Mouse (Mus musculus): ENCODE data around the gene Arcn1. TPM values are rescaled to one million over a fixed set of nuclear protein-coding genes. Genes with fewer than 3 reads are reported as not detected.

Arcn1 gene
- polyA plus RNA-seq, 1 experiment from 2014 or later: 126 TPM

- Histone ChIP-seq H3K27me3 (ENCODE audit: control insufficient read depth, insufficient read depth, low read length) (no peaks in the 10 kb centered on the region), H3K36me3 (ENCODE audit: control insufficient read depth, insufficient read depth, low read length) (no peaks in the 10 kb centered on the region), H3K9ac (ENCODE audit: low read length) (peak overlapping the region; percentile 71), H3K9me3 (ENCODE audit: control insufficient read depth, low read length) (no peaks in the 10 kb centered on the region), H3K27ac (replicated peaks in 1 of 2; ENCODE audit: control insufficient read depth in 1 of 2, insufficient read depth in 1 of 2, low read depth in 2 of 2, low read length in 2 of 2) (peak overlapping the region; percentile 74 to 77), H3K4me3 (ENCODE audit: control insufficient read depth in 1 of 2, insufficient read depth in 1 of 2, low read depth in 1 of 2, low read length in 2 of 2) (peak overlapping the region; percentile 68 to 82), H3K4me1 (ENCODE audit: control insufficient read depth in 2 of 2, insufficient read depth in 2 of 2, low read length in 2 of 2) (peaks cover 16 to 26% of the 10 kb centered on the region in 2 experiments), H3K4me2 (ENCODE audit: low read length) (peak overlapping the region; percentile 98)
- peak; percentile 40 for ATAC-seq (ENCODE audit: insufficient number of reproducible peaks, insufficient read depth, low FRiP score, low read depth)
- 2% methylated on average over 76 of the region's 79 CpGs for WGBS
Observed at GRCm38 (mm10) chr9:44733671-44734523, 33.7 kb downstream of the Arcn1 start.

- Histone ChIP-seq H3K4me2 (ENCODE audit: low read length) (peak overlapping the region; percentile 98), H3K4me3 (ENCODE audit: control insufficient read depth in 1 of 2, insufficient read depth in 1 of 2, low read depth in 1 of 2, low read length in 2 of 2) (peak overlapping the region; percentile 68 to 82), H3K36me3 (ENCODE audit: control insufficient read depth, insufficient read depth, low read length) (no peaks in the 10 kb centered on the region), H3K9ac (ENCODE audit: low read length) (peak overlapping the region; percentile 71), H3K27ac (replicated peaks in 1 of 2; ENCODE audit: control insufficient read depth in 1 of 2, insufficient read depth in 1 of 2, low read depth in 2 of 2, low read length in 2 of 2) (peak overlapping the region; percentile 35 to 77), H3K4me1 (ENCODE audit: control insufficient read depth in 2 of 2, insufficient read depth in 2 of 2, low read length in 2 of 2) (peaks cover 18 to 26% of the 10 kb centered on the region in 2 experiments), H3K27me3 (ENCODE audit: control insufficient read depth, insufficient read depth, low read length) (no peaks in the 10 kb centered on the region), H3K9me3 (ENCODE audit: control insufficient read depth, low read length) (no peaks in the 10 kb centered on the region)
- 55% methylated on average over 12 of the region's 12 CpGs for whole genome bisulfite sequencing
- no peak for ATAC-seq (ENCODE audit: insufficient number of reproducible peaks, insufficient read depth, low FRiP score, low read depth)
Observed at GRCm38 (mm10) chr9:44732921-44733530, 34.6 kb downstream of the Arcn1 start.

- WGBS: 49% methylated on average over 5 of the region's 5 CpGs
- Histone ChIP-seq H3K9ac (ENCODE audit: low read length) (no peak overlapping the region), H3K4me3 (ENCODE audit: control insufficient read depth in 1 of 2, insufficient read depth in 1 of 2, low read depth in 1 of 2, low read length in 2 of 2) (no peak overlapping the region), H3K27ac (replicated peaks in 1 of 2; ENCODE audit: control insufficient read depth in 1 of 2, insufficient read depth in 1 of 2, low read depth in 2 of 2, low read length in 2 of 2) (no peak overlapping the region), H3K4me1 (ENCODE audit: control insufficient read depth in 2 of 2, insufficient read depth in 2 of 2, low read length in 2 of 2) (peaks cover 16 to 23% of the 10 kb centered on the region in 2 experiments), H3K4me2 (ENCODE audit: low read length) (0 out of 2 replicates have a peak overlapping the region, but pooled peaks have one; percentile 98), H3K36me3 (ENCODE audit: control insufficient read depth, insufficient read depth, low read length) (0 out of 2 replicates have a peak, but pooled peaks cover under 1% of the 10 kb centered on the region), H3K27me3 (ENCODE audit: control insufficient read depth, insufficient read depth, low read length) (no peaks in the 10 kb centered on the region), H3K9me3 (ENCODE audit: control insufficient read depth, low read length) (no peaks in the 10 kb centered on the region)
- no peak for ATAC-seq (ENCODE audit: insufficient number of reproducible peaks, insufficient read depth, low FRiP score, low read depth)
Observed at GRCm38 (mm10) chr9:44732130-44732549, 35.5 kb downstream of the Arcn1 start.

- Histone ChIP-seq H3K4me3 (ENCODE audit: control insufficient read depth in 1 of 2, insufficient read depth in 1 of 2, low read depth in 1 of 2, low read length in 2 of 2) (no peak overlapping the region), H3K4me2 (ENCODE audit: low read length) (no peak overlapping the region), H3K4me1 (ENCODE audit: control insufficient read depth in 2 of 2, insufficient read depth in 2 of 2, low read length in 2 of 2) (peaks cover 35 to 42% of the 10 kb centered on the region in 2 experiments), H3K27me3 (ENCODE audit: control insufficient read depth, insufficient read depth, low read length) (no peaks in the 10 kb centered on the region), H3K27ac (replicated peaks in 1 of 2; ENCODE audit: control insufficient read depth in 1 of 2, insufficient read depth in 1 of 2, low read depth in 2 of 2, low read length in 2 of 2) (no peak overlapping the region), H3K36me3 (ENCODE audit: control insufficient read depth, insufficient read depth, low read length) (peaks cover 22% of the 10 kb centered on the region; the same call in 1 of the 2 replicates), H3K9ac (ENCODE audit: low read length) (0 out of 2 replicates have a peak overlapping the region, but pooled peaks have one; percentile 14), H3K9me3 (ENCODE audit: control insufficient read depth, low read length) (no peaks in the 10 kb centered on the region)
- WGBS: 78% methylated on average over 5 of the region's 5 CpGs
- no peak for ATAC-seq (ENCODE audit: insufficient number of reproducible peaks, insufficient read depth, low FRiP score, low read depth)
Observed at GRCm38 (mm10) chr9:44727441-44727840, 40.2 kb downstream of the Arcn1 start.

GRCm38 (mm10) chr9:44726431-44727146 is 41.1 kb downstream of the Arcn1 start:
- Histone ChIP-seq H3K4me1 (ENCODE audit: control insufficient read depth in 2 of 2, insufficient read depth in 2 of 2, low read length in 2 of 2) (peaks cover 38 to 47% of the 10 kb centered on the region in 2 experiments), H3K9ac (ENCODE audit: low read length) (0 out of 2 replicates have a peak overlapping the region, but pooled peaks have one; percentile 14), H3K4me3 (ENCODE audit: control insufficient read depth in 1 of 2, insufficient read depth in 1 of 2, low read depth in 1 of 2, low read length in 2 of 2) (no peak overlapping the region), H3K9me3 (ENCODE audit: control insufficient read depth, low read length) (no peaks in the 10 kb centered on the region), H3K36me3 (ENCODE audit: control insufficient read depth, insufficient read depth, low read length) (peaks cover 22% of the 10 kb centered on the region; the same call in 1 of the 2 replicates), H3K4me2 (ENCODE audit: low read length) (no peak overlapping the region), H3K27me3 (ENCODE audit: control insufficient read depth, insufficient read depth, low read length) (no peaks in the 10 kb centered on the region), H3K27ac (replicated peaks in 1 of 2; ENCODE audit: control insufficient read depth in 1 of 2, insufficient read depth in 1 of 2, low read depth in 2 of 2, low read length in 2 of 2) (peak overlapping the region in 1 of 2 experiments; percentile 12; a peak in 1 of 4 replicates)
- ATAC-seq (ENCODE audit: insufficient number of reproducible peaks, insufficient read depth, low FRiP score, low read depth): no peak
- 39% methylated on average over 10 of the region's 10 CpGs for WGBS

- no peaks in the 10 kb centered on the region for H3K27me3 ChIP-seq (ENCODE audit: control insufficient read depth, insufficient read depth, low read length)
- H3K36me3 ChIP-seq (ENCODE audit: control insufficient read depth, insufficient read depth, low read length): peaks cover 22% of the 10 kb centered on the region; the same call in 1 of the 2 replicates
- no peaks in the 10 kb centered on the region for H3K9me3 ChIP-seq (ENCODE audit: control insufficient read depth, low read length)
- H3K4me3 ChIP-seq (ENCODE audit: control insufficient read depth in 1 of 2, insufficient read depth in 1 of 2, low read depth in 1 of 2, low read length in 2 of 2): no peak overlapping the region
- H3K27ac ChIP-seq (replicated peaks in 1 of 2; ENCODE audit: control insufficient read depth in 1 of 2, insufficient read depth in 1 of 2, low read depth in 2 of 2, low read length in 2 of 2): no peak overlapping the region
- no peak for ATAC-seq (ENCODE audit: insufficient number of reproducible peaks, insufficient read depth, low FRiP score, low read depth)
- no peak overlapping the region for H3K4me2 ChIP-seq (ENCODE audit: low read length)
- peaks cover 46 to 61% of the 10 kb centered on the region in 2 experiments for H3K4me1 ChIP-seq (ENCODE audit: control insufficient read depth in 2 of 2, insufficient read depth in 2 of 2, low read length in 2 of 2)
- WGBS: 53% methylated on average over 2 of the region's 2 CpGs
- H3K9ac ChIP-seq (ENCODE audit: low read length): no peak overlapping the region
Observed at GRCm38 (mm10) chr9:44724665-44725064, 43.0 kb downstream of the Arcn1 start.

GRCm38 (mm10) chr9:44724223-44724622 is 43.4 kb downstream of the Arcn1 start:
- 56% methylated on average over 6 of the region's 6 CpGs for WGBS
- Histone ChIP-seq H3K9ac (ENCODE audit: low read length) (peak overlapping the region; percentile 11; the same call in 1 of the 2 replicates), H3K9me3 (ENCODE audit: control insufficient read depth, low read length) (no peaks in the 10 kb centered on the region), H3K4me2 (ENCODE audit: low read length) (no peak overlapping the region), H3K36me3 (ENCODE audit: control insufficient read depth, insufficient read depth, low read length) (peaks cover 22% of the 10 kb centered on the region; the same call in 1 of the 2 replicates), H3K4me1 (ENCODE audit: control insufficient read depth in 2 of 2, insufficient read depth in 2 of 2, low read length in 2 of 2) (peaks cover 46 to 66% of the 10 kb centered on the region in 2 experiments), H3K4me3 (ENCODE audit: control insufficient read depth in 1 of 2, insufficient read depth in 1 of 2, low read depth in 1 of 2, low read length in 2 of 2) (no peak overlapping the region), H3K27ac (replicated peaks in 1 of 2; ENCODE audit: control insufficient read depth in 1 of 2, insufficient read depth in 1 of 2, low read depth in 2 of 2, low read length in 2 of 2) (0 out of 4 replicates have a peak overlapping the region, but pooled peaks of 1 of the 2 experiments have one; percentile 66), H3K27me3 (ENCODE audit: control insufficient read depth, insufficient read depth, low read length) (no peaks in the 10 kb centered on the region)
- ATAC-seq (ENCODE audit: insufficient number of reproducible peaks, insufficient read depth, low FRiP score, low read depth): no peak
